Mouse (Mus musculus) heart, postnatal 0 days (tissue): ENCODE results near the gene Btg1-ps2. TPM values are rescaled to one million over a fixed set of nuclear protein-coding genes. Genes with fewer than 3 reads are reported as not detected.
"Not testable (repeated sequence)": the region's sequence is repeated elsewhere in the genome, so short reads cannot be mapped to it uniquely, and the experiment has no call there.

Experiments used
- ATAC-seq: fragments of 200-750 bp; cut with Nextera tagmentation; 2 replicates; pipeline ENCODE4 v1.8.0; 2017; ENCODE audit warnings: low read depth, moderate number of reproducible peaks, moderate library complexity; ENCODE audit not compliant: insufficient read depth
- DNase-seq: peaks from one replicate; pipeline ENCODE4 v3.0.0-alpha.2; 2016; ENCODE audit warnings: low spot score
- H3K27ac ChIP-seq: fragments of 300-500 bp; sonication (generic); 2 replicates; pipeline ENCODE4 v1.5.1; 2014; ENCODE audit warnings: low read depth, mild to moderate bottlenecking
- H3K27me3 ChIP-seq: fragments of 300-500 bp; sonication (generic); 2 replicates; pipeline ENCODE4 v1.6.1; 2014; ENCODE audit warnings: low read length, mixed read lengths; ENCODE audit not compliant: control insufficient read depth, insufficient read depth
- H3K36me3 ChIP-seq: fragments of 300-500 bp; sonication (generic); replicated peaks from 2 replicates; pipeline ENCODE4 v1.6.1; 2014; ENCODE audit warnings: low read length, mixed read lengths; ENCODE audit not compliant: control insufficient read depth, insufficient read depth
- H3K4me1 ChIP-seq: fragments of 300-500 bp; sonication (generic); 2 replicates; pipeline ENCODE4 v1.6.1; 2014; ENCODE audit warnings: antibody characterized with exemption; ENCODE audit not compliant: control insufficient read depth, insufficient read depth
- H3K4me2 ChIP-seq: fragments of 300-500 bp; sonication (generic); 2 replicates; pipeline ENCODE4 v1.6.1; 2014; ENCODE audit warnings: low read depth, mild to moderate bottlenecking, low read length, moderate library complexity
- H3K4me3 ChIP-seq: fragments of 300-500 bp; sonication (generic); 2 replicates; pipeline ENCODE4 v1.5.1; 2014; ENCODE audit warnings: low read depth, low read length
- H3K9ac ChIP-seq: fragments of 300-500 bp; sonication (generic); replicated peaks from 2 replicates; pipeline ENCODE4 v1.6.1; 2014; ENCODE audit warnings: low read depth, low read length, mixed read lengths
- H3K9me3 ChIP-seq: fragments of 300-500 bp; sonication (generic); replicated peaks from 2 replicates; pipeline ENCODE4 v1.6.1; 2016; ENCODE audit warnings: low read length; ENCODE audit not compliant: control insufficient read depth
- CTCF ChIP-seq: IDR thresholded peaks from 2 replicates; pipeline ENCODE4 v1.5.1; 2016; ENCODE audit warnings: antibody characterized with exemption, control low read depth, low read depth
- EP300 ChIP-seq: IDR thresholded peaks from 2 replicates; pipeline ENCODE4 v1.6.1; 2016; ENCODE audit warnings: antibody characterized with exemption, low read depth
- WGBS: fragments of 180-500 bp; shearing (Covaris S2); extraction: QIAGEN DNeasy Blood & Tissue Kit; methylation state at CpG from one replicate; pipeline ENCODE4 v1.1.7; 2014; 5-methylcytosine and 5-hydroxymethylcytosine counted together
- polyA plus RNA-seq: library from polyadenylated mRNA; unstranded; fragments of >200 nt; fragmentation: Nextera tagmentation; extraction: Ambion mirVana; gene quantifications from 2 replicates; pipeline ENCODE4 v1.2.1, GENCODE M21; 2015
- total RNA-seq: library from RNA; depleted of rRNA; stranded (reverse); fragments of >200 nt; gene quantifications from 2 replicates; pipeline ENCODE4 v1.2.3, GENCODE M21; 2014; ENCODE audit warnings: low replicate concordance; rRNA removed

Gene Btg1-ps2
- total RNA-seq (not detected in 2 replicates), polyA plus RNA-seq (not detected in 2 replicates)

DNA sequence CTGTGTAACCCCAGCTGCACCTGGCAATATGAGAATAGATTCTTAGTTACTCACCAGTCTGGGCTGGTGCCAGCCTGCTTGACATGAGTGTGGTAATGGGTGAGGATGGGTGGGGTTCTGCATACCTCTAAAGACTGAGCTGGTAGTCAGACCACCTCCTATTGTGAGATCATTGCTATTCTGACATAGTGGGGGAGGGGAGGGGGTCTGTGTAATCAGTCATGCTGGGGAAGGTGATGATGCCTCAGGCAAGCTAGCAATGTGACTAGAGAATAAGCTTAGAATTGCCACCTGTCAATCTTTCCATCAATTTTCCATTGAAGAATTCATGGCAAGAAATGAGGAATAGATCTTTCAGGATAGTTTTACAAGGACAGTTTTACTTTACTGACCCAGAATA, at the start of gene Btg1-ps2:
Gene Btg1-ps2 (minus strand): TSS at position 101 of the 400 bp plus-strand sequence.
- not testable (repeated sequence) for H3K9me3 ChIP-seq, H3K4me3 ChIP-seq, H3K27ac ChIP-seq, H3K4me1 ChIP-seq, H3K27me3 ChIP-seq, ATAC-seq, H3K9ac ChIP-seq, H3K4me2 ChIP-seq, H3K36me3 ChIP-seq, DNase-seq

DNA sequence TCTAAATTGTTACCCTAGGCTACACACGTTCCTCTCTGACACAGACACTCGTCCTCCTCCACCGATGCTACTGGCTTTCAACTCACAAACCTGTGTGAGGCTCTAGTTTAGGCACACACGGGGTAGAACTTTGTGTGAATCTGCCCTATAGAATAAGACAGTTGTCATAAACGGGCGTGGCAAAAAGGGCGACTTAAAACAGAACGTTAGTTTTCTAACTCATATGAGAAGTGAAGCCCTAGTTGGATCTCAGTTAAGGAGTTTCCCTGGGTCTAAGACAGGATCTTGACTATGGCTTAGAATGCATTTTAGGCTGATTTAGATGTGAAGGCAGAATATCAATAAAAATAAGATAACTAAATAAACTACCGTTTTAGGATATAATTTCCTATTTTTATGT, 42.1 kb upstream of the Btg1-ps2 start, which contains the start of gene Rhox11:
Gene Rhox11 (minus strand): TSS at position 101 of the 400 bp plus-strand sequence.
- DNase-seq (no peak), ATAC-seq (no peak)
- Histone ChIP-seq H3K4me1 (no peaks in the 10 kb centered on the region), H3K4me3 (no peak within 1 kb of the TSS), H3K27ac (no peak within 1 kb of the TSS), H3K4me2 (no peak within 1 kb of the TSS), H3K9me3 (no peaks in the 10 kb centered on the region), H3K9ac (no peak within 1 kb of the TSS), H3K36me3 (no peaks in the 10 kb centered on the region), H3K27me3 (no peaks in the 10 kb centered on the region)
- WGBS, result 75% methylated on average over 9 of the region's 9 CpGs
- no peak for TF ChIP-seq EP300
- TF ChIP-seq CTCF, result no peak

DNA sequence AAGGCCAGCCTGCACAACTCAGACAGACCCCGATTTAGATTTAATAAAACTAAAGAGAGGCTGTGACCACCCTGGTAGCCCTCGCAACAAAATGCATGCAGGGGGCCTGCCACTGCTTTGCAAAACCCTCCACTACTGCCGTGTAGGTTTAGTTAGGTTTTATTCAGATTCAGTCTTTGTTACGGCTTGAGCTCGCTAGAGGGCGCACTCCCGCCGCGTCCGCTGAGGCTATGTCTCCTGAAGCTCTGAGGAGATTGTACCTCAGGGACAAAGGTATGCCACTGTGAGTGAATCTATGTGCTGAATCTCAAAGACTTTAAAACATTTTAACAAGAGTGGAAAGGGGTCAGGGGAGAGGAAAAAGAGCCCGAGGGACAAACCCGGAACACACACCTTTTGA, 41.3 kb upstream of the Btg1-ps2 start:
- Histone ChIP-seq H3K27ac (no peak overlapping the region), H3K4me1 (no peaks in the 10 kb centered on the region), H3K27me3 (no peaks in the 10 kb centered on the region), H3K36me3 (no peaks in the 10 kb centered on the region), H3K9me3 (no peaks in the 10 kb centered on the region), H3K4me2 (no peak overlapping the region), H3K4me3 (no peak overlapping the region), H3K9ac (no peak overlapping the region)
- WGBS, result 18% methylated on average over 12 of the region's 12 CpGs
- TF ChIP-seq CTCF (peak; percentile 54), EP300 (no peak)
- DNase-seq (peak; percentile 24), ATAC-seq (no peak)

DNA sequence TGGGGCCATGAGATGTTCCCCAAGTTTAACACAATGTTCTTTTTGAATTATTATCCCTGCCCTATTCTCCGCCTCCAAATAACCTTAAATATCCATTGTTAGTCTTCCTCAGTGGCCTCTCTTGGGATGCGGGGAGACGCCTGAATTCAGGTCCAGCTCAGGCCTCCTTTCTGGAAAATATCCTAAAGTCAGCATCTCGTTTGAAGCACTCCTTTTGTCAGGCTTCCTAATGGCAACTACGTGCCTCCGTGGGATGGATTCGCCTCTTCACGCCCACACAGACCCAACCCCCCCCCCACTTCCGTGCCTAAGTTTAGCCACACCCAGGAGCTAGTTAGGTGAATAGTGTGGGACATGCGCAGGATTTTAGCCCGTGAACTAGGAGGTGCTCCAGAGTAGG, 23.3 kb upstream of the Btg1-ps2 start, which contains the start of gene Rhox10:
Gene Rhox10 (plus strand): TSS at position 301 of the 400 bp plus-strand sequence.
- 84% methylated on average over 11 of the region's 11 CpGs for WGBS
- no peaks in the 10 kb centered on the region for H3K4me1 ChIP-seq
- H3K9me3 ChIP-seq, result no peaks in the 10 kb centered on the region
- H3K4me3 ChIP-seq, result no peak within 1 kb of the TSS
- H3K27ac ChIP-seq, result no peak within 1 kb of the TSS
- no peak within 1 kb of the TSS for H3K9ac ChIP-seq
- H3K4me2 ChIP-seq, result no peak within 1 kb of the TSS
- H3K36me3 ChIP-seq, result no peaks in the 10 kb centered on the region
- ATAC-seq (no peak), DNase-seq (no peak)
- TF ChIP-seq CTCF, result no peak
- TF ChIP-seq EP300, result no peak
- no peaks in the 10 kb centered on the region for H3K27me3 ChIP-seq

DNA sequence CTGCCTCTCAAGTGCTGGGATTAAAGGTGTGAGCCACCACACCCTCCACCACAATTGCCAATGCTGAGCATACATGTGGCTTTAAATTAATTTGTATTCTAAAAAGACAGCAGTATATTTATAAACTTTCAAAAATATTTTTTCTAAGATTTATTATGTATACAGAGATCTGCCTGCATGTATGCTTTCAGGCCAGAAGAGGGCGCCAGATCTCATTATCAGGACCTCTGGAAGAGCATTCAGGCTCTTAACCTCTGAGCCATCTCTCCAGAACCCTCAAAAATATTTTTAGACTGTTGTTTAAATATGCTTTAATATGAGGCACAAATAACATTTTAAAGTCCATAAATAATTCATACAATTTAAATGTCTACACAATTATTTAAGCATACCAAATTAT, 18.6 kb upstream of the Btg1-ps2 start:
- no peak overlapping the region for H3K9ac ChIP-seq
- 0% methylated on average over 1 of the region's 1 CpGs for WGBS
- H3K9me3 ChIP-seq, result no peaks in the 10 kb centered on the region
- DNase-seq (peak; percentile 9), ATAC-seq (no peak)
- H3K4me3 ChIP-seq, result no peak overlapping the region
- no peaks in the 10 kb centered on the region for H3K27me3 ChIP-seq
- H3K4me2 ChIP-seq, result no peak overlapping the region
- no peak overlapping the region for H3K27ac ChIP-seq
- peak; percentile 43 for TF ChIP-seq CTCF
- no peak for TF ChIP-seq EP300
- no peaks in the 10 kb centered on the region for H3K4me1 ChIP-seq
- no peaks in the 10 kb centered on the region for H3K36me3 ChIP-seq

DNA sequence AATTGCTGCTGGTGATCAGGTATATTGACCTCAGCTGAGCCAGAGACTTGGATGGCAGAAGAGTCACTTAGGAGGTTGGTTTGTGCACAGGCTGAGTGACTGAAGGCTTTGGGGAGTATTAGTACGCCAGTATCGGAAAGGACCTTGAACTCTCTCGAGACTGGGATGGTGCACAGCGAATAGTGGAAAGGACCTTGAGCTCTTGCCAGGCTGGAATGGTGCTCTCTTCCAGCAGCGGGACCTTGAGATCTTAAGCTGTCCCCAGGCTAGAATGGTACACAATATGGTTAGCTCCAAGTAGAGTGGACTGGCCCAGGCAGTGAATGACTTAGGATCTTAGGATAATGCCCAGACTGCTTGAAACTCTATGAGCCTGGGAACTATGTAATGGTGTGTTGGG, 3.2 kb downstream of the Btg1-ps2 start:
- ATAC-seq, result no peak
- H3K4me2 ChIP-seq, result no peak overlapping the region
- H3K4me3 ChIP-seq, result no peak overlapping the region
- no peaks in the 10 kb centered on the region for H3K9me3 ChIP-seq
- WGBS, result 82% methylated on average over 5 of the region's 5 CpGs
- H3K27me3 ChIP-seq, result no peaks in the 10 kb centered on the region
- no peak overlapping the region for H3K27ac ChIP-seq
- no peak overlapping the region for H3K9ac ChIP-seq
- DNase-seq, result no peak
- H3K36me3 ChIP-seq, result no peaks in the 10 kb centered on the region
- no peaks in the 10 kb centered on the region for H3K4me1 ChIP-seq
- TF ChIP-seq EP300 (no peak), CTCF (no peak)
